Mouse (Mus musculus): ENCODE data around the gene Gnaz.

GRCm38 (mm10) chr10:75044459-75044858 lies 77.5 kb downstream of the Gnaz start:
- no peak for TF ChIP-seq CTCF (IDR thresholded peaks at IDR 0.05; ENCODE audit: borderline replicate concordance, insufficient read depth, low read length)
- no peak for TF ChIP-seq POLR2A (IDR thresholded peaks at IDR 0.05; ENCODE audit: low read depth, low read length)

All from embryonic fibroblast, embryonic 13.5 days (primary cell).